Mouse (Mus musculus): ENCODE results near the gene Ccr2. TPM values are rescaled to one million over a fixed set of nuclear protein-coding genes. Genes with fewer than 3 reads are reported as not detected.

Ccr2 gene
- polyA plus RNA-seq, 1 experiment from 2014 or later, result 4.9 TPM

GRCm38 (mm10) chr9:124099127-124099526 is 2.6 kb upstream of the Ccr2 start:
- H3K4me1 ChIP-seq (replicated peaks), result no peaks in the 10 kb centered on the region
- whole genome bisulfite sequencing, result 85% methylated on average over 1 of the region's 1 CpGs
- ATAC-seq, result no peak
- H3K27me3 ChIP-seq (replicated peaks), result no peaks in the 10 kb centered on the region
- no peaks in the 10 kb centered on the region for H3K9me3 ChIP-seq
- no peak overlapping the region for H3K9ac ChIP-seq
- no peak overlapping the region for H3K4me2 ChIP-seq (replicated peaks)
- H3K36me3 ChIP-seq, result no peaks in the 10 kb centered on the region
- no peak overlapping the region for H3K4me3 ChIP-seq (replicated peaks)
- no peak overlapping the region for H3K27ac ChIP-seq

DNA sequence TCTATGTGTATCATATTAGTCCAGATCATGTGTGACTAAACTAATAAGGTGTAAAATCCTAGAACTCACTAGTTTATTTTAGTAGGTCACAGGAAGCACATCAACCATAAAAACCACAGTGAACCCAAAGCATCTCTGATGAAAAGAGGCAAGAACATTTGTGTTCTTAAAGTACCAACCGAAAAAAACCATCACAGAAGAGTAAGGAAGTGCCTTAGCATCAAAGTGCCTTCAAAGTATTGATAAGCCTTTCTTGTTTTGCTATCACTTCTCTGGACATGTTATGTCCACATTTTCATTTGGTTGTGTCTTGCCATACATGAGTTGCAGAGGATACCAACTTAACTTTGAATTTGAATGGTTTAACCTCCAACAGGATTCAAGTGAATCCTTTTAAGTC is 1.4 kb upstream of the Ccr2 start:
- no peak for ATAC-seq
- Histone ChIP-seq H3K4me1 (replicated peaks) (no peaks in the 10 kb centered on the region), H3K9ac (no peak overlapping the region), H3K4me2 (replicated peaks) (no peak overlapping the region), H3K4me3 (replicated peaks) (no peak overlapping the region), H3K9me3 (no peaks in the 10 kb centered on the region), H3K27me3 (replicated peaks) (no peaks in the 10 kb centered on the region), H3K36me3 (no peaks in the 10 kb centered on the region), H3K27ac (no peak overlapping the region)
- 70% methylated on average over 1 of the region's 1 CpGs for WGBS

DNA sequence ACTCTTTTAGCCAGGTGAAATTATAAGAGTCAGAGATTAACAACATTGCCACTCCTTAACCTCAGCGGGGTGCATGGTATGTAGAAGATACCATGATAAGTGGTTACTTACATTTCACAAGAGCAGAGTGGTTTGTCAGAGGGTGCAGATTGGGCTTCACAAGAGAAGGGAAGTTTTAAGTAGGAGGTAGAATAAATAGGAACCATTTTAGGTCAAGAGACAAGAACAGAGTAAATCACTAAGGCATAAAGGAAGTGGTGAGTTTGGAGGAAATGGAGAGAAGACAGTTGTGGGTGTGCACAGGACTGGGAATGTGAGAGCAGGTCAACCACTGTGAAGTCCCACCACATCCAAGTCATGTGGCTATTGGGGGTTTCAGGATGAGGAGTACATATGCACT is 1.4 kb downstream of the Ccr2 start:
- WGBS, result 64% methylated on average over 1 of the region's 1 CpGs
- no peak overlapping the region for H3K9ac ChIP-seq
- H3K27me3 ChIP-seq (replicated peaks), result no peaks in the 10 kb centered on the region
- no peak overlapping the region for H3K4me3 ChIP-seq (replicated peaks)
- H3K4me2 ChIP-seq (replicated peaks), result no peak overlapping the region
- H3K27ac ChIP-seq, result no peak overlapping the region
- H3K36me3 ChIP-seq, result no peaks in the 10 kb centered on the region
- no peaks in the 10 kb centered on the region for H3K9me3 ChIP-seq
- H3K4me1 ChIP-seq (replicated peaks), result no peaks in the 10 kb centered on the region
- no peak for ATAC-seq

DNA sequence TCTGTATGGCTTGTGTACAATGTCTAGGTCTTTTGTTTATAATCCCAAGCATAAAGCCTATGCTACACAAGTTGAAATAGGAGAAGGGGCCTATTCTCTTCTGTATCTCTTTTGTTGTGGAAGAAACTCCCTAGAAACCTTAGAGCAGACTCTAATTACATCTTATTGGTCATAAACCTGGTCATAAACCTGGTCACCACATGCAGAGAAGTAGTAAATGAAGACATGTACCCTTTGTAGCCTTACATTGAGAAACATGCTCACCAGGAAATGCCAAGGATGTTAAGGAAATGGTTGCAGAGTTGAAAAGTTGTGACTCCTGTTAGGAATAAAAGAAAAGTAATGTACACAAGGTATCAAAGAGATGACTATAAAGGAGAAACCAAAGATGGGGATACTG is 3.4 kb downstream of the Ccr2 start:
- H3K9me3 ChIP-seq, result no peaks in the 10 kb centered on the region
- H3K27ac ChIP-seq, result no peak overlapping the region
- no peaks in the 10 kb centered on the region for H3K4me1 ChIP-seq (replicated peaks)
- ATAC-seq, result peak; percentile 53; the same call in 1 of the 2 replicates
- no peak overlapping the region for H3K4me2 ChIP-seq (replicated peaks)
- no peaks in the 10 kb centered on the region for H3K36me3 ChIP-seq
- no peaks in the 10 kb centered on the region for H3K27me3 ChIP-seq (replicated peaks)
- no peak overlapping the region for H3K9ac ChIP-seq
- H3K4me3 ChIP-seq (replicated peaks), result no peak overlapping the region

- Histone ChIP-seq H3K4me3 (replicated peaks) (no peak overlapping the region), H3K4me2 (replicated peaks) (no peak overlapping the region), H3K36me3 (no peaks in the 10 kb centered on the region), H3K4me1 (replicated peaks) (no peaks in the 10 kb centered on the region), H3K27ac (no peak overlapping the region), H3K27me3 (replicated peaks) (no peaks in the 10 kb centered on the region), H3K9me3 (no peaks in the 10 kb centered on the region), H3K9ac (no peak overlapping the region)
- no peak for ATAC-seq
Measured at GRCm38 (mm10) chr9:124107232-124107631, 5.5 kb downstream of the Ccr2 start.

GRCm38 (mm10) chr9:124108356-124109127 is 6.8 kb downstream of the Ccr2 start:
- Histone ChIP-seq H3K4me1 (replicated peaks) (no peaks in the 10 kb centered on the region), H3K4me2 (replicated peaks) (no peak overlapping the region), H3K9ac (no peak overlapping the region), H3K36me3 (no peaks in the 10 kb centered on the region), H3K9me3 (no peaks in the 10 kb centered on the region), H3K27ac (no peak overlapping the region), H3K27me3 (replicated peaks) (no peaks in the 10 kb centered on the region), H3K4me3 (replicated peaks) (no peak overlapping the region)
- ATAC-seq, result no peak
- 65% methylated on average over 2 of the region's 2 CpGs for WGBS

DNA sequence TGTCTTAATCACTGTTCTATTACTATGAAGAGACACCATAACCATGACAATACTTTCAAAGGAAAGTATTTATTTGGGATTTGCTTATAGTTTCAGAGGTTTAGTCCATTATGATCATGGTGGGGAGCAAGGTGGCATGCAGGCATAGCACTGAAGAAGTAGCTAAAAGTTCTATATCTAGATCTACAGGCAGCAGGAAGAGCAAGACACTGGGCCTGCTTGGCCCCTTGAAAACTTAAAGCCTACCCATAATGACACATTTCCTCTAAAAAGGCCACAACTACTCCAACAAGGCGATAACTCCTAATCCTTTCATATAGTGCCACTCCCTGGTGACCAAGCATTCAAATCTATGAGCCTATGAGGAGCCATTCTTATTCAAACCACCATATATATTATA is 10.2 kb downstream of the Ccr2 start:
- no peaks in the 10 kb centered on the region for H3K9me3 ChIP-seq
- 81% methylated on average over 1 of the region's 1 CpGs for WGBS
- H3K4me1 ChIP-seq (replicated peaks), result no peaks in the 10 kb centered on the region
- H3K4me3 ChIP-seq (replicated peaks), result no peak overlapping the region
- H3K36me3 ChIP-seq, result no peaks in the 10 kb centered on the region
- no peak overlapping the region for H3K27ac ChIP-seq
- no peaks in the 10 kb centered on the region for H3K27me3 ChIP-seq (replicated peaks)
- ATAC-seq, result no peak
- H3K4me2 ChIP-seq (replicated peaks), result no peak overlapping the region
- H3K9ac ChIP-seq, result no peak overlapping the region

GRCm38 (mm10) chr9:124112591-124113239 is 11.0 kb downstream of the Ccr2 start:
- no peaks in the 10 kb centered on the region for H3K36me3 ChIP-seq
- no peak overlapping the region for H3K4me3 ChIP-seq (replicated peaks)
- H3K27ac ChIP-seq, result no peak overlapping the region
- no peaks in the 10 kb centered on the region for H3K27me3 ChIP-seq (replicated peaks)
- no peak overlapping the region for H3K4me2 ChIP-seq (replicated peaks)
- 81% methylated on average over 1 of the region's 1 CpGs for WGBS
- no peak for ATAC-seq
- H3K4me1 ChIP-seq (replicated peaks), result no peaks in the 10 kb centered on the region
- no peaks in the 10 kb centered on the region for H3K9me3 ChIP-seq
- H3K9ac ChIP-seq, result no peak overlapping the region

GRCm38 (mm10) chr9:124113777-124114176 is 12.0 kb downstream of the Ccr2 start:
- H3K4me3 ChIP-seq (replicated peaks), result no peak overlapping the region
- H3K4me2 ChIP-seq (replicated peaks), result no peak overlapping the region
- no peaks in the 10 kb centered on the region for H3K9me3 ChIP-seq
- H3K4me1 ChIP-seq (replicated peaks), result no peaks in the 10 kb centered on the region
- H3K36me3 ChIP-seq, result no peaks in the 10 kb centered on the region
- no peak overlapping the region for H3K9ac ChIP-seq
- ATAC-seq, result peak; percentile 71
- 41% methylated on average over 1 of the region's 1 CpGs for whole genome bisulfite sequencing
- no peaks in the 10 kb centered on the region for H3K27me3 ChIP-seq (replicated peaks)
- no peak overlapping the region for H3K27ac ChIP-seq

DNA sequence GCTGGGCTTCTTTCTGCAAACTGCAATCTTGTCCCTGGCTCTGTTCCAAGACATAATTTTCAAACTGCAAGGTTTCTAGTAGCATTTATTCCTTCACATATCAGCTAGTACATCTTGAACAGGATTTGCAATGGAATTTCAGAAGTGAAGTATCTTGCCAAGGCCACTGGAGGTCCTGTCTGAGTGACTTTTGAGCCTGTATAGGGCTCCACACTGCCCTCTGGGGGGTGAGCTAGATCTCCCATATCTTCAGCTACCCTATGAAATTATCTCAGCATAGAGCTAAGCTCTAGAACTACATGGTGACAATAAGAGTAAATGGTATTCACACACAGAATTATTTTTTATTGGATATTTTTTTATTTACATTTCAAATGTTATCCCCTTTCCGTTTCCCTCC is 16.7 kb downstream of the Ccr2 start:
- no peak for ATAC-seq
- H3K9me3 ChIP-seq, result no peaks in the 10 kb centered on the region
- WGBS, result 91% methylated on average over 1 of the region's 1 CpGs
- no peaks in the 10 kb centered on the region for H3K4me1 ChIP-seq (replicated peaks)
- H3K4me3 ChIP-seq (replicated peaks), result no peak overlapping the region
- H3K4me2 ChIP-seq (replicated peaks), result no peak overlapping the region
- H3K36me3 ChIP-seq, result no peaks in the 10 kb centered on the region
- H3K9ac ChIP-seq, result no peak overlapping the region
- no peak overlapping the region for H3K27ac ChIP-seq
- no peaks in the 10 kb centered on the region for H3K27me3 ChIP-seq (replicated peaks)

DNA sequence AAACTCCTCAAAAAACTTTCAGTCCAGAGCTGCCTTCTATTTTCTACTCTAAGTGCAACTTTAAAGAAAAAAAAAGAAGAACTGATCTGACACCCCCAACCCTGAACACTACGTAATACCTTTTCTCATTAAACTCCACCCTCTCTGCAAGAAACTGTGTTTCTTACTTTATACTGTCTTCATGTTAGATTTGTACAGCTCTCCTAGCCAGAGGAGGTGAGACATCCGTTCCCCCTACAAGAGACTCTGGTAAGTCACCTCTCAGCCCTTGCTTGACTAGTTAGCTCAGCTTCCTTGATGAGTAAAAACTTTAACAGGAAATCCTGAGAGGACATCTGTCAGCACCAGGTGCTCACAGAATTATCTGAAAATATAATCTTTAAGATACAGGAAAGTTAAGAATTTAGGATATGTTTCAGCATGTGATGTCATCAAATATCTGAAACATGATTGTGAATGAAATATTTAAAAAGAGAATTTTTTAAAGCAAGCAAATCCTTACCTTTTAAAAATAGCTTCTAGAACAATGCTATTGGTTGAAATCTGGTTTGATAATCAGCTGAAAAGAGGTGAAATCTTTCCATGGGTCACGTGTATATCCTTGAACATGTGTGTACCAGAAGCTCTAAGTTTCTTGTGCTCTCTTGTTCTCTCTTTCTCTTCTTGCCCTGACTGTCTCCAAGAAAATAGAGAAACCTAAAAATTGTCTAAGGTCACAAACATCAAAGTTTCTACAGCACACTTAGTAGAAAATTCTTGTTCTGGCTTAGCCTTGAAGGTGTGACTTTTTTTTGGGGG is 19.8 kb downstream of the Ccr2 start, which contains the start of gene Ccr5:
Gene Ccr5 (plus strand): TSS at position 157 of the 798 bp plus-strand sequence.
- H3K27me3 ChIP-seq (replicated peaks), result no peaks in the 10 kb centered on the region
- no peak within 1 kb of the TSS for H3K9ac ChIP-seq
- WGBS, result 74% methylated on average over 3 of the region's 3 CpGs
- H3K9me3 ChIP-seq, result no peaks in the 10 kb centered on the region
- no peak within 1 kb of the TSS for H3K4me2 ChIP-seq (replicated peaks)
- H3K36me3 ChIP-seq, result no peaks in the 10 kb centered on the region
- ATAC-seq, result no peak
- H3K4me3 ChIP-seq (replicated peaks), result no peak within 1 kb of the TSS
- H3K4me1 ChIP-seq (replicated peaks), result no peaks in the 10 kb centered on the region
- H3K27ac ChIP-seq, result no peak within 1 kb of the TSS

DNA sequence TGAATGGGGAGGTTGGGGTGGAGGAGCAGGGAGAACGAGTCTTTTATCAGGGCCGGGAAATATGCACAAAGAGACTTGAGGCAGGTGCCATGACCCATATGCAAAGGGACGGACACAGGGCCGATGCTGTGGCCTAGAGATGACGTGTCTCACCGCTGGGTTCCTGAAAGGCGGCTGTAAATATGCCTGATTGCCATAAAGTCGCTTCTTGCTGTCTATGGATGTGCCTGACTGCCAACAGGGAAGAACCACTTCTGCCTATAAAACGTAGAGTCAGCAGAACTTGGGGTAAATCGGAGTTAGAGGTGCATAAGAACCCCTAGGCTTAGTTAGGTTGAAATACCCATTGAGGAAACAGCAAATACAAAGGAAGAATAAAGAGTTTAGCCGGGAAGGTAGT is 23.8 kb downstream of the Ccr2 start:
- no peak for ATAC-seq
- H3K27me3 ChIP-seq (replicated peaks), result no peaks in the 10 kb centered on the region
- WGBS, result 78% methylated on average over 11 of the region's 11 CpGs

More for the DNA sequence above, 23.8 kb downstream of the Ccr2 start:
- Histone ChIP-seq H3K4me1 (replicated peaks) (no peaks in the 10 kb centered on the region), H3K9ac (no peak overlapping the region), H3K27ac (no peak overlapping the region), H3K36me3 (no peaks in the 10 kb centered on the region), H3K4me2 (replicated peaks) (no peak overlapping the region), H3K9me3 (no peaks in the 10 kb centered on the region), H3K4me3 (replicated peaks) (no peak overlapping the region)

All from intestine, embryonic 15.5 days (tissue).